Mouse (Mus musculus) heart, embryonic 14.5 days (tissue): ENCODE results near the gene Atcay. TPM values are rescaled to one million over a fixed set of nuclear protein-coding genes. Genes with fewer than 3 reads are reported as not detected.

Source experiments
- ATAC-seq: fragments of 200-750 bp; cut with Nextera tagmentation; 2 replicates; pipeline ENCODE4 v1.8.0; 2017; ENCODE audit warnings: low read depth, moderate TSS enrichment; ENCODE audit not compliant: insufficient number of reproducible peaks, insufficient read depth, low FRiP score
- H3K27ac ChIP-seq, 2 experiments: fragments of 200-500 bp in 1 of 2; fragments of 300-500 bp in 1 of 2; sonication (generic) in 1 of 2; replicated peaks in 1 of 2; 2 replicates each; pipeline ENCODE4 v1.5.1; 2012 to 2014; ENCODE audit warnings: low read depth in 2 of 2, low read length in 2 of 2, control low read depth in 1 of 2, mild to moderate bottlenecking in 1 of 2, mixed read lengths in 1 of 2; ENCODE audit not compliant: control insufficient read depth in 1 of 2, insufficient read depth in 1 of 2
- H3K27me3 ChIP-seq: fragments of 300-500 bp; sonication (generic); 2 replicates; pipeline ENCODE4 v1.6.1; 2014; ENCODE audit warnings: mild to moderate bottlenecking, low read length, control low read depth; ENCODE audit not compliant: control insufficient read depth, insufficient read depth
- H3K36me3 ChIP-seq: fragments of 300-500 bp; sonication (generic); 2 replicates; pipeline ENCODE4 v1.6.1; 2014; ENCODE audit warnings: mild to moderate bottlenecking, control low read depth, low read length, mixed read lengths; ENCODE audit not compliant: control insufficient read depth, insufficient read depth
- H3K4me1 ChIP-seq, 2 experiments: fragments of 200-500 bp in 1 of 2; fragments of 300-500 bp in 1 of 2; sonication (generic) in 1 of 2; 2 replicates each; pipeline ENCODE4 v1.6.1; 2012 to 2014; ENCODE audit warnings: low read length in 2 of 2, control low read depth in 1 of 2, mixed read lengths in 1 of 2; ENCODE audit not compliant: control insufficient read depth in 2 of 2, insufficient read depth in 2 of 2
- H3K4me2 ChIP-seq: fragments of 300-500 bp; sonication (generic); 2 replicates; pipeline ENCODE4 v1.6.1; 2014; ENCODE audit warnings: mild to moderate bottlenecking, low read length
- H3K4me3 ChIP-seq, 2 experiments: fragments of 200-500 bp in 1 of 2; fragments of 300-500 bp in 1 of 2; sonication (generic) in 1 of 2; 2 replicates each; pipeline ENCODE4 v1.5.1; 2012 to 2014; ENCODE audit warnings: low read length in 2 of 2, mild to moderate bottlenecking in 2 of 2, control low read depth in 1 of 2, low read depth in 1 of 2, moderate library complexity in 1 of 2; ENCODE audit not compliant: control insufficient read depth in 1 of 2, insufficient read depth in 1 of 2
- H3K9ac ChIP-seq: fragments of 300-500 bp; sonication (generic); 2 replicates; pipeline ENCODE4 v1.6.1; 2014; ENCODE audit warnings: mild to moderate bottlenecking, low read length
- H3K9me3 ChIP-seq: fragments of 300-500 bp; sonication (generic); 2 replicates; pipeline ENCODE4 v1.6.1; 2016; ENCODE audit warnings: low read length, control low read depth; ENCODE audit not compliant: control insufficient read depth
- WGBS: fragments of 180-500 bp; shearing (Covaris S2); extraction: QIAGEN DNeasy Blood & Tissue Kit; methylation state at CpG from one replicate; pipeline ENCODE4 v1.1.7; 2014; 5-methylcytosine and 5-hydroxymethylcytosine counted together
- polyA plus RNA-seq: library from polyadenylated mRNA; unstranded; fragments of >200 nt; fragmentation: Nextera tagmentation; extraction: Ambion mirVana; gene quantifications from 2 replicates; pipeline ENCODE4 v1.2.1, GENCODE M21; 2014

Gene Atcay
- polyA plus RNA-seq, 1 experiment from 2014 or later = 0.80 TPM

DNA sequence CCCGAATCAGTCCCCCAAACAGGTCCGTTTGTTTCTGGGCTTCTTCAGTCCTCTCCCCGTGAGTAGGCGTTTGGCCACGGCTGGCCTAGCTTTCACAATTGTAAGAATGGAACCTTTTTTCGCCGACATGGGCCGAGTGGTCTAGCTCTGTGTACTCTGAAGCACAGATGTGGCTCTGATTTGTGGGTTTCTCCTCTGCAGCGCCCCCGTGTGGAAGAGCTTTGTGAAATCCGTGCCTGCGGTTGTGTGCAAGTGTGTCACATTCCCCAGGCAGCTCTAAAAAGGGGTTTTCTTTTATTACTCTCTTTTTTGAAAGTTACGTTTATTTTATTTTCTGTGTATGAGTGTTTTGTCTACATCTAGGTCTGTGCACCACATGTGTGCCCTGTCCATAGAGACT, 10.2 kb upstream of the Atcay start:
- no peaks in the 10 kb centered on the region for H3K9me3 ChIP-seq
- no peak overlapping the region for H3K4me2 ChIP-seq
- no peak overlapping the region for H3K27ac ChIP-seq
- WGBS = 32% methylated on average over 13 of the region's 13 CpGs
- H3K36me3 ChIP-seq = no peaks in the 10 kb centered on the region
- H3K27me3 ChIP-seq = peaks cover 42% of the 10 kb centered on the region
- peaks cover 0 to 5% of the 10 kb centered on the region in 2 experiments; a peak in 2 of 4 replicates for H3K4me1 ChIP-seq
- H3K4me3 ChIP-seq = no peak overlapping the region
- H3K9ac ChIP-seq = no peak overlapping the region
- no peak for ATAC-seq

DNA sequence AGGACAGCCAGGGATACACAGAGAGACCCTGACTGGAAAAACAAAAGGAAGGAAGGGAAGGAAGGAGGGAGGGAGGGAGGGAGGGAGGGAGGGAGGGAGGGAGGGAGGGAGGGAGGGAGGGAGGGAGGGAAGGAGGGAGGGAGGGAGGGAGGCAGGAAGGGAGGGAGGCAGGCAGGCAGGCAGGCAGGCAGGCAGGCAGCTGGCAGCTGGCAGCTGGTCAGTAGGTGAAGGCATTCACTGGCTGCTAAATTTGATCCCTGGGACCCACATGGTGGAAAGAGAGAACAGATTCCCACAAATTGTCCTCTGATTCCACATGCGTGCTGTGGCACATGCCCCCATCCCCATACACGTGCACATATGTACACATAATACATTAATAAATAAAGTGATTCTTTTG, 8.0 kb upstream of the Atcay start:
- H3K27ac ChIP-seq = no peak overlapping the region
- H3K4me1 ChIP-seq = peaks cover under 1 to 8% of the 10 kb centered on the region in 2 experiments; a peak in 3 of 4 replicates
- peaks cover 37% of the 10 kb centered on the region for H3K27me3 ChIP-seq
- 78% methylated on average over 2 of the region's 2 CpGs for WGBS
- H3K9ac ChIP-seq = no peak overlapping the region
- ATAC-seq = no peak
- H3K4me3 ChIP-seq = no peak overlapping the region
- H3K4me2 ChIP-seq = no peak overlapping the region
- H3K9me3 ChIP-seq = no peaks in the 10 kb centered on the region
- H3K36me3 ChIP-seq = no peaks in the 10 kb centered on the region

DNA sequence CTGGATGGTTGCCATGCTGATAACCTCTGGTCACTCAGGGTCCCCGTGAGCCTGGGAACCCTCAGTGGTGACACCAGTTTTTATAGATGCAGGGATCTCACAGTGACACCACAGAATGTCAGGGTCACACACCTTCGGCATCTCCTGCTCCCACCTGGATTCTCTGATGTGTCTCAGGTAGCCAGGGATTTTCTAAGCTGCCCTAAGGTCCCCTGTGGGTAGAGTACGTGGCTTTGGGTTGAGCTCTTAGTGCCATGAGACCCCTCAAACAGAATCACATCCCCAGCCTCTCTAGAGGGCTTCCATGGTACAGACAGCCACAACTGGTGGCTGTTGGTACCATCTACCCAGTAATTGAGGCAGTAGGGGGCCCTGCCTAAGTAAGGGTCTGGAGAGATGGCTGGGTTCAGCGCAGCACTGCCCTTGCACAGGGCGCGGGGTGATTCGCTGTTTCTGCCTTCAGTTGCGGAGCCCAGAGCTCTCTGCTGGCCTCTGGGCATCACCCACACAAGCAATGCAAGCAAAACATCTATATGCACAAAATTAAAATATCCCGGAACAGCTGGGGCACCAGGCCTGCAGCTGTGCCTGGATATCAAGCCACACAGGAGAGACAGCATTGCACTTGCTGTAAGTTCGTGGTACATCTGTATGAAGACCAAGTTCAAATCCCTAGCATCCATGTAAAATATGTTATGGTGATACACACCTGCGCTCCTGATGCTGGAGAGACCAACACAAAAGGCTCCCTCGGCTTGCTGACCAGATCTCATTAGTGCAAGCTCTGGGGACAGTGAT, 6.0 kb upstream of the Atcay start:
- Histone ChIP-seq H3K4me3 (no peak overlapping the region), H3K9me3 (no peaks in the 10 kb centered on the region), H3K9ac (no peak overlapping the region), H3K27me3 (peaks cover 28% of the 10 kb centered on the region), H3K4me1 (peaks cover 4 to 18% of the 10 kb centered on the region in 2 experiments; a peak in 3 of 4 replicates), H3K27ac (no peak overlapping the region), H3K36me3 (no peaks in the 10 kb centered on the region), H3K4me2 (no peak overlapping the region)
- WGBS = 85% methylated on average over 12 of the region's 12 CpGs
- no peak for ATAC-seq

DNA sequence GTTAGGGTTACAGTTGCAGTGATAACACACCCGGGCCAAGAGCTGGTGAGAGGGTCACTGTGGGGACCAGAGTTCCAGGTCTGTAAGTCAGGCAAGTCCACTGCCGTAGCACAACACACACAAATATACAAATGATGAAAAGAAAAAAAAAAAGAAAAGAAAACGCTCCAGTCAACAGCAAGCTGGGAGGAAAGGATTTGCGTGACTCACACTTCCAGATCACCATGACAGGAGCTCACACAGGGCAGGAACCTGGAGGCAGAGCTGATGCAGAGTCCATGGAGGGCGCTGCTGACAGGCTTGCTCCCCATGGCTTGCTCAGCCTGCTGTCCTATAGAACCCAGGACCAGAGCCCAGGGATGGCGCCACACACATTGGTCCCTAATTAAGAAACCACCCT, 3.6 kb upstream of the Atcay start:
- WGBS = 73% methylated on average over 6 of the region's 6 CpGs
- Histone ChIP-seq H3K4me1 (peaks cover 12 to 23% of the 10 kb centered on the region in 2 experiments), H3K9me3 (no peaks in the 10 kb centered on the region), H3K36me3 (no peaks in the 10 kb centered on the region), H3K4me3 (no peak overlapping the region), H3K27ac (no peak overlapping the region), H3K4me2 (no peak overlapping the region), H3K27me3 (peaks cover 21% of the 10 kb centered on the region), H3K9ac (no peak overlapping the region)
- ATAC-seq = no peak

DNA sequence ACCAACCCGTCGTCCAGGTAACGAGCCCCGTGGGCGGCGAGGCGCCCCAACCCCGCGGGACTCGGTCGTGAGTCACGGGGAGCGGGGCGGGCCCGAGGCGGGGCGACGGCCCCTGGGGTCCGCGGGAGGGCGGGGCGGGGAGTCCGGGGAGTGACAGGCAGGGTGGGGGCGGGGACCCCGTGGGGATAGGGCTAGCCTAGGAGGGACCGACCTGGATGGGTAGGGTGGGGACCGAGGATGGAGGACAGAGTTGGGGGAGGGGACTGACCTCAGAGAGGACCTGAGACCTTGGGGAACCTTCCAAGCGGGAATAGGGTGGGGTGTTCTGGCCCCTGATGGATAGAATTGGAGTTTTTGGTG, 2.6 kb upstream of the Atcay start:
- peaks cover 18% of the 10 kb centered on the region for H3K27me3 ChIP-seq
- peaks cover 12 to 23% of the 10 kb centered on the region in 2 experiments for H3K4me1 ChIP-seq
- H3K9ac ChIP-seq = peak overlapping the region; percentile 83
- peak; percentile 54; the same call in 1 of the 2 replicates for ATAC-seq
- peak overlapping the region in 1 of 2 experiments; percentile 24; a peak in 1 of 4 replicates for H3K27ac ChIP-seq
- no peaks in the 10 kb centered on the region for H3K36me3 ChIP-seq
- H3K4me2 ChIP-seq = peak overlapping the region; percentile 74
- peak overlapping the region; percentile 59 to 76 for H3K4me3 ChIP-seq
- WGBS = 2% methylated on average over 22 of the region's 28 CpGs
- no peaks in the 10 kb centered on the region for H3K9me3 ChIP-seq

DNA sequence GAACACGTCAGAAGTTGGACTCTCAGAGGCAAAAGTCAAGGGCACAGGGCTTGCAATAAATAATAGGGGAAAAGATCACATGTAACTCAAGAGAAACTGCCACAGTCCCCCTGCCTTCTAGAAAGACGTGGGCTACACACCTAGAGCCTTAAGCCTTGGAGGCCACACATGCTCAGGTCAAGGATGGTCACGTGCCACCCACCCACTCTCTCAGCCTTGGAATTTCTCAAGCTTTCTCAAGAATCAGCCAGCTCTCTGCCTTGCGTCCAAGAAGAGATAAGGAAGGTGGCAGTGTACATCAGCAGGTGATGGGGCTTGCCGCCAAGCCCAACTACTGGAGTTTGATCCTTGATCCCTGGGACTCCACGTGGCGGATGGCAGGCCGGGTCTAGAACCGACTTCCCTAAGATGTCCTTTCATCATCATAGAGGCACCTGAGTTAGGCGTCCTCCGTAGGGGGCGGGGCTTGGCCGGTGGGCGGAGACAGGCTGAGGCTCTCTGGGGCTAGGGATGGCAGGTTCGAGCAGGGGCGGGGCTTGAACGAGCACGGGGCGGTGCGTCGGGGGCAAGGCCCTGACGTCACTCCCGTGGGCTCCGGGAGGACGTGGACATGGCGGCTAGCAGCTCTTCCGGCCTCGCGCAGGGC, 2.1 kb upstream of the Atcay start, which contains the start of gene Zfr2:
Zfr2 (plus strand) TSS at position 576 of the 646 bp plus-strand sequence.
- H3K9me3 ChIP-seq = no peaks in the 10 kb centered on the region
- ATAC-seq = peak; percentile 76
- 7% methylated on average over 29 of the region's 29 CpGs for WGBS
- H3K4me3 ChIP-seq = peak within 1 kb of the TSS; percentile 59 to 76
- peak within 1 kb of the TSS; percentile 83 for H3K9ac ChIP-seq
- no peaks in the 10 kb centered on the region for H3K36me3 ChIP-seq
- peaks cover 12 to 23% of the 10 kb centered on the region in 2 experiments for H3K4me1 ChIP-seq
- peak within 1 kb of the TSS in 1 of 2 experiments; percentile 24; a peak in 1 of 4 replicates for H3K27ac ChIP-seq
- H3K27me3 ChIP-seq = peaks cover 18% of the 10 kb centered on the region
- peak within 1 kb of the TSS; percentile 74 for H3K4me2 ChIP-seq

DNA sequence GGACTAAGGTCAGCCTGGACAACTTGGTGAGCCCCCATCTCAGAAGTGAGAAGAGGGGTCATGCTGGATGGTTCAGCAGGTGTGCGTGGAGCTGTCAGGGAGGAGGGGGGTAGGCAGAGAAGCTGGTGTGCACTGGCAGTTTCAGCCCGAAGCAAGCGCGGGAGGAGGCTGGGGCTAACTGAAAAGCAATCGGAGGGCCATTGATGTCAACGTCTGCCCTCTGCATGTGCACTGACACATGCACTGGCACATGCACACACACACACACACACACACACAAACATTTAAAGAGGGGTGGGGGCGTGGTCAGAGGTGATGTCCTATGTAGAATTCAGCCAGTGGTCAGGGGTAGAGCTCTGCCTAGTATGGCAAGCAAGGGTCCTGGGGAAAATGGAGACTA, 803 bp upstream of the Atcay start:
- H3K4me1 ChIP-seq = peaks cover 12 to 23% of the 10 kb centered on the region in 2 experiments
- H3K9ac ChIP-seq = no peak overlapping the region
- WGBS = 61% methylated on average over 7 of the region's 7 CpGs
- H3K27me3 ChIP-seq = peaks cover 18% of the 10 kb centered on the region
- no peak overlapping the region for H3K4me2 ChIP-seq
- H3K27ac ChIP-seq = no peak overlapping the region
- no peaks in the 10 kb centered on the region for H3K9me3 ChIP-seq
- H3K4me3 ChIP-seq = no peak overlapping the region
- H3K36me3 ChIP-seq = no peaks in the 10 kb centered on the region
- ATAC-seq = no peak
